Mouse (Mus musculus) kidney, postnatal 0 days (tissue): ENCODE data around the gene Ppm1l. TPM values are rescaled to one million over a fixed set of nuclear protein-coding genes. Genes with fewer than 3 reads are reported as not detected.

Experiments used
- ATAC-seq: fragments of 200-750 bp; cut with Nextera tagmentation; replicated peaks from 2 replicates; pipeline ENCODE4 v1.8.0; 2017; ENCODE audit warnings: low read depth, moderate number of reproducible peaks, moderate TSS enrichment, moderate library complexity; ENCODE audit not compliant: low FRiP score
- DNase-seq: peaks from one replicate; pipeline ENCODE4 v3.0.0-alpha.2; 2016; ENCODE audit warnings: low spot score
- H3K27ac ChIP-seq: fragments of 300-500 bp; sonication (generic); 2 replicates; pipeline ENCODE4 v1.5.1; 2014; ENCODE audit warnings: mild to moderate bottlenecking
- H3K27me3 ChIP-seq: fragments of 300-500 bp; sonication (generic); 2 replicates; pipeline ENCODE4 v1.6.1; 2014; ENCODE audit warnings: low read length, mixed read lengths; ENCODE audit not compliant: insufficient read depth
- H3K36me3 ChIP-seq: fragments of 300-500 bp; sonication (generic); 2 replicates; pipeline ENCODE4 v1.6.1; 2014; ENCODE audit warnings: low read length, mixed read lengths; ENCODE audit not compliant: insufficient read depth
- H3K4me1 ChIP-seq: fragments of 300-500 bp; sonication (generic); replicated peaks from 2 replicates; pipeline ENCODE4 v1.6.1; 2014; ENCODE audit warnings: antibody characterized with exemption, low read length, mixed read lengths; ENCODE audit not compliant: insufficient read depth
- H3K4me2 ChIP-seq: fragments of 300-500 bp; sonication (generic); 2 replicates; pipeline ENCODE4 v1.6.1; 2014; ENCODE audit warnings: mild to moderate bottlenecking, low read length, moderate library complexity, mixed read lengths
- H3K4me3 ChIP-seq: fragments of 300-500 bp; sonication (generic); replicated peaks from 2 replicates; pipeline ENCODE4 v1.5.1; 2014; ENCODE audit warnings: low read depth, low read length
- H3K9ac ChIP-seq: fragments of 300-500 bp; sonication (generic); 2 replicates; pipeline ENCODE4 v1.6.1; 2014; ENCODE audit warnings: low read depth, low read length
- H3K9me3 ChIP-seq: fragments of 300-500 bp; sonication (generic); replicated peaks from 2 replicates; pipeline ENCODE4 v1.6.1; 2016; ENCODE audit warnings: low read length, inconsistent platforms, mixed read lengths
- CTCF ChIP-seq: IDR thresholded peaks from 2 replicates; pipeline ENCODE4 v1.5.1; 2016; ENCODE audit warnings: antibody characterized with exemption, low read depth, mild to moderate bottlenecking, moderate library complexity
- WGBS: fragments of 180-500 bp; shearing (Covaris S2); extraction: QIAGEN DNeasy Blood & Tissue Kit; methylation state at CpG from one replicate; pipeline ENCODE4 v1.1.7; 2014; 5-methylcytosine and 5-hydroxymethylcytosine counted together
- polyA plus RNA-seq: library from polyadenylated mRNA; unstranded; fragments of >200 nt; fragmentation: Nextera tagmentation; extraction: Ambion mirVana; gene quantifications from 2 replicates; pipeline ENCODE4 v1.2.1, GENCODE M21; 2015

The Ppm1l gene
- polyA plus RNA-seq, 1 experiment from 2014 or later, result 5.6 TPM

DNA sequence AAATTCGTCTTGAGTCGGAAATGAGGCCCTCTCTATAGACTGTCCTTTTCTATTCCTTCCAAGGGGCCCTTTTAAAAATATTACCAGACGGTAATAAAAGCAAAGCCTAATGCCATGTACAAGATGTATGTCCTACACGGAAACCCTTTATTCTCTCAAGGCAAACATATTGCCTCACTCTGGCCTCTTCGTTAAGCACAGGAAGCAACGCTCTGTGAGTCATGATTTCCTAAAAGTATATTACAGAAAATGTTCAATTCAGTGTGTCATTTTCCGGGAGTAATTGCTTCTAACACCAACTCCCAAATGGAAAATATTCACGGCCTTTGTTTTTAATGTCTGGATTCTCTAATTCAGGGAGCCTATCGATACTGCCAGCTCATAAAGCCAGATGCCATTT is 202.5 kb downstream of the Ppm1l start:
- Histone ChIP-seq H3K4me3 (no peak overlapping the region), H3K9ac (no peak overlapping the region), H3K4me1 (0 out of 2 replicates have a peak, but pooled peaks cover 4% of the 10 kb centered on the region), H3K4me2 (no peak overlapping the region), H3K27ac (no peak overlapping the region), H3K9me3 (no peaks in the 10 kb centered on the region), H3K27me3 (no peaks in the 10 kb centered on the region), H3K36me3 (no peaks in the 10 kb centered on the region)
- DNase-seq (no peak), ATAC-seq (no peak)
- WGBS, result 63% methylated on average over 9 of the region's 9 CpGs
- no peak for TF ChIP-seq CTCF

DNA sequence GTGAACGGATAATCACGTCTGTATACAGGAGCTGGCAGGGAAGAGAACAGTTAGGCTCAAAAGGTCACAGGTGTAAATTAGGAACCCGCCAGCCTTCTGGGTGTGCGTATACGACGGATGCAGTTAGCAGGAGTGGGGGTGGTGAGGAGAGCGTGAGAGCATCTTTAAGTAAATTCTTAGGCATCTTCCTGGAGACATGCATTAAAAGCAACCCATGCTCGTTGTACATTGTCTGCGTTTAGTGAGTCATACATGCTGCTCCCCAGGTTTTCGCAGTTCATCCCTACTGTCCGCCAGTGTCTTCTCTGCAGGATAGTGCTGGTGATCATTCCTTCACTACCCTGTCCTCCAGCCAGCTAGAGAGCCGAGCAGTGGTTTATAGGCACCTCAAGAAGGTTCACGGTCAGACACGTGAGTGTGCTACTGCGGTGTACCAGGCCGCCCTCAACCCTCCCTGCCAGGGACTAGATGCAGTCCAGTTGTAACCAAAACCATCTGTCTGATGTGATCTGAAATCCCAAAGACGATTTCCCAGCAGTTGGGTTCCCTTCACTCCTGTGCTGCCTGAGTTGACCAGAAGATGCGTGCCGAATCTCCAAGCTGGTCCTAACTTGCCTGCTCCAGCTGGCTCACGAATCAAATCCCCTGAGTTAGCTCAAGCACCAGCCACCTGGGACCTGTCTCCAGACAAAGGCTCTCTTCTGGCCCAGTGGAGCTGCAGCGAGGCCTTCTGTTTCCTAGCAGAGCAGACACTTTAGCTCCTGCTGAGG is 203.3 kb downstream of the Ppm1l start:
- 74% methylated on average over 21 of the region's 21 CpGs for WGBS
- ATAC-seq (no peak), DNase-seq (no peak)
- Histone ChIP-seq H3K4me1 (0 out of 2 replicates have a peak, but pooled peaks cover 4% of the 10 kb centered on the region), H3K27me3 (no peaks in the 10 kb centered on the region), H3K4me2 (no peak overlapping the region), H3K9me3 (no peaks in the 10 kb centered on the region), H3K27ac (no peak overlapping the region), H3K9ac (no peak overlapping the region), H3K36me3 (no peaks in the 10 kb centered on the region), H3K4me3 (no peak overlapping the region)
- TF ChIP-seq CTCF, result no peak

GRCm38 (mm10) chr3:69522270-69522669 is 205.6 kb downstream of the Ppm1l start:
- ATAC-seq (no peak), DNase-seq (no peak)
- no peaks in the 10 kb centered on the region for H3K27me3 ChIP-seq
- TF ChIP-seq CTCF, result no peak
- no peak overlapping the region for H3K9ac ChIP-seq
- no peak overlapping the region for H3K27ac ChIP-seq
- H3K4me2 ChIP-seq, result no peak overlapping the region
- 94% methylated on average over 3 of the region's 3 CpGs for WGBS
- H3K4me3 ChIP-seq, result no peak overlapping the region
- H3K4me1 ChIP-seq, result no peaks in the 10 kb centered on the region
- no peaks in the 10 kb centered on the region for H3K36me3 ChIP-seq
- no peaks in the 10 kb centered on the region for H3K9me3 ChIP-seq

- no peak for TF ChIP-seq CTCF
- WGBS, result 63% methylated on average over 8 of the region's 8 CpGs
- Histone ChIP-seq H3K27ac (no peak overlapping the region), H3K4me2 (no peak overlapping the region), H3K36me3 (no peaks in the 10 kb centered on the region), H3K4me1 (no peaks in the 10 kb centered on the region), H3K9me3 (no peaks in the 10 kb centered on the region), H3K4me3 (no peak overlapping the region), H3K9ac (no peak overlapping the region), H3K27me3 (no peaks in the 10 kb centered on the region)
- DNase-seq, result no peak
- no peak for ATAC-seq
Measured at GRCm38 (mm10) chr3:69524356-69525071, 207.9 kb downstream of the Ppm1l start.

- H3K36me3 ChIP-seq, result no peaks in the 10 kb centered on the region
- H3K27me3 ChIP-seq, result no peaks in the 10 kb centered on the region
- H3K4me2 ChIP-seq, result no peak overlapping the region
- 54% methylated on average over 8 of the region's 8 CpGs for WGBS
- no peak for DNase-seq
- H3K9me3 ChIP-seq, result no peaks in the 10 kb centered on the region
- H3K4me1 ChIP-seq, result no peaks in the 10 kb centered on the region
- no peak overlapping the region for H3K4me3 ChIP-seq
- ATAC-seq, result no peak
- no peak overlapping the region for H3K9ac ChIP-seq
- TF ChIP-seq CTCF, result no peak
- no peak overlapping the region for H3K27ac ChIP-seq
Measured at GRCm38 (mm10) chr3:69525072-69525529, 208.4 kb downstream of the Ppm1l start.

DNA sequence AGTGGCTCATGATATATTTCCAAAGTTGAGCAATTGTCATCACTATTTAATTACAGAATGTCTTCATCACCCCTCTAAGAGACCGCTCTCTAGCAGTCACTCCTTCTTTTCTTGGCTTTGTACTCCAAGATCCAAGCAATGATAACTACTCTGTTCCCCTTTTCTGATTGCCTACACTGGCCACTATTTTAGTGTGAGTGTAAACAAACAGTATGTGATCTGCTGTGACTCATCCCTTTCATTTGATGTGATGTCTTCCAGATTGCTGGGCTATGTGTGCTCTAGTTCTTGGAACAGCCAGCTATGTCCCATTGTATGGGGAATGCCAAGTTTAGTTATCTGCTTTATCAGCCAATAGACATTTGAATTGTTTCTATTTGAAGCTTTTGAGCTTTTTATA is 210.7 kb downstream of the Ppm1l start:
- no peaks in the 10 kb centered on the region for H3K4me1 ChIP-seq
- TF ChIP-seq CTCF, result no peak
- H3K9me3 ChIP-seq, result no peaks in the 10 kb centered on the region
- WGBS, result 77% methylated on average over 1 of the region's 1 CpGs
- DNase-seq, result no peak
- no peaks in the 10 kb centered on the region for H3K36me3 ChIP-seq
- ATAC-seq, result no peak
- no peak overlapping the region for H3K27ac ChIP-seq
- H3K4me3 ChIP-seq, result no peak overlapping the region
- no peaks in the 10 kb centered on the region for H3K27me3 ChIP-seq
- H3K4me2 ChIP-seq, result no peak overlapping the region
- no peak overlapping the region for H3K9ac ChIP-seq
